Mouse (Mus musculus) ES-Bruce4 (cell line): Measurements from ENCODE around the gene Gm26992.

ENCODE experiments used
- CTCF ChIP-seq: IDR thresholded peaks from one replicate; pipeline ENCODE4 v1.8.1; 2011; ENCODE audit warnings: low read depth, low read length
- EP300 ChIP-seq: IDR thresholded peaks from 2 replicates; pipeline ENCODE4 v1.6.1; 2011; ENCODE audit warnings: low read depth, low read length; ENCODE audit not compliant: insufficient read depth
- POLR2A ChIP-seq: IDR thresholded peaks from one replicate; pipeline ENCODE4 v1.8.1; 2011; ENCODE audit warnings: low read length; ENCODE audit not compliant: insufficient read depth

- no peak for TF ChIP-seq CTCF
- no peak for TF ChIP-seq POLR2A
- no peak for TF ChIP-seq EP300
Observed at GRCm38 (mm10) chrX:103460056-103460455, 38.2 kb downstream of the Gm26992 start.
